Mouse (Mus musculus) kidney, embryonic 14.5 days (tissue): Measurements from ENCODE around the gene Ccnjl. TPM values are rescaled to one million over a fixed set of nuclear protein-coding genes. Genes with fewer than 3 reads are reported as not detected.
A peak's percentile ranks its signal among the peaks of the same experiment; 100 is the strongest.

Source experiments
- ATAC-seq: fragments of 200-750 bp; cut with Nextera tagmentation; 2 replicates; pipeline ENCODE4 v1.8.0; 2017; ENCODE audit warnings: moderate number of reproducible peaks, mild to moderate bottlenecking, moderate TSS enrichment, moderate library complexity; ENCODE audit not compliant: low FRiP score, low TSS enrichment
- H3K27ac ChIP-seq: fragments of 300-500 bp; sonication (generic); 2 replicates; pipeline ENCODE4 v1.5.1; 2014; ENCODE audit warnings: low read depth, mild to moderate bottlenecking, low read length, moderate library complexity, mixed read lengths
- H3K27me3 ChIP-seq: fragments of 300-500 bp; sonication (generic); 2 replicates; pipeline ENCODE4 v1.6.1; 2014; ENCODE audit warnings: mild to moderate bottlenecking, low read length; ENCODE audit not compliant: control insufficient read depth, insufficient read depth
- H3K36me3 ChIP-seq: fragments of 300-500 bp; sonication (generic); 2 replicates; pipeline ENCODE4 v1.6.1; 2014; ENCODE audit warnings: low read length, mixed read lengths; ENCODE audit not compliant: control insufficient read depth, insufficient read depth
- H3K4me1 ChIP-seq: fragments of 300-500 bp; sonication (generic); 2 replicates; pipeline ENCODE4 v1.6.1; 2014; ENCODE audit warnings: low read length, mixed read lengths; ENCODE audit not compliant: control insufficient read depth, insufficient read depth
- H3K4me2 ChIP-seq: fragments of 300-500 bp; sonication (generic); replicated peaks from 2 replicates; pipeline ENCODE4 v1.6.1; 2014; ENCODE audit warnings: low read depth, mild to moderate bottlenecking, low read length
- H3K4me3 ChIP-seq: fragments of 300-500 bp; sonication (generic); 2 replicates; pipeline ENCODE4 v1.5.1; 2014; ENCODE audit warnings: mild to moderate bottlenecking, low read length
- H3K9ac ChIP-seq: fragments of 300-500 bp; sonication (generic); 2 replicates; pipeline ENCODE4 v1.6.1; 2014; ENCODE audit warnings: low read depth, mild to moderate bottlenecking, low read length, moderate library complexity
- H3K9me3 ChIP-seq: fragments of 300-500 bp; sonication (generic); 2 replicates; pipeline ENCODE4 v1.6.1; 2016; ENCODE audit warnings: low read length; ENCODE audit not compliant: control insufficient read depth
- WGBS: fragments of 180-500 bp; shearing (Covaris S2); extraction: QIAGEN DNeasy Blood & Tissue Kit; methylation state at CpG from one replicate; pipeline ENCODE4 v1.1.7; 2014; 5-methylcytosine and 5-hydroxymethylcytosine counted together
- polyA plus RNA-seq: library from polyadenylated mRNA; unstranded; fragments of >200 nt; fragmentation: Nextera tagmentation; extraction: Ambion mirVana; gene quantifications from 2 replicates; pipeline ENCODE4 v1.2.1, GENCODE M21; 2014

The Ccnjl gene
- polyA plus RNA-seq, 1 experiment from 2014 or later, result 31.1 TPM

DNA sequence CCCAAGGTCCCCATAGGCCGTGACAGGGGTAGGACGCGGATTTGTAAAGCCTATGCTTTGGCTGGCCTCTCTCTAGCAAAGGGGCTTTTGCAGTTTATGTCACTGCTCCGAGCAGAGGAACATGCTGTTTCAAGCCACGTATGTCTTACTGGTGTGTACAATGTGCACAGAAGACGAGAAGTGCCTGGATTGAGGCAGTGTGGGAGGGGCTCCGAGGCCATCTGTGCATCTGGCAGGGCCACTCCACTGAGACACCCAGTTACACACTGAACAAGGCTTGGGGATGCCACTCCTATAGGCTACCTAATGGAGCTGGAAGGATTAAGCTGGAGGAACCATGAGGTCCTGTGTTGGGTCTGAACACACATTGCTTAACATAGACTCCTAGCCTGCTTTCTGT, 89.8 kb downstream of the Ccnjl start:
- Histone ChIP-seq H3K27ac (no peak overlapping the region), H3K9me3 (no peaks in the 10 kb centered on the region; the same call in 1 of the 2 replicates), H3K4me2 (no peak overlapping the region), H3K9ac (no peak overlapping the region), H3K27me3 (no peaks in the 10 kb centered on the region), H3K4me1 (no peaks in the 10 kb centered on the region), H3K4me3 (no peak overlapping the region), H3K36me3 (no peaks in the 10 kb centered on the region)
- no peak for ATAC-seq
- WGBS, result 75% methylated on average over 7 of the region's 7 CpGs

DNA sequence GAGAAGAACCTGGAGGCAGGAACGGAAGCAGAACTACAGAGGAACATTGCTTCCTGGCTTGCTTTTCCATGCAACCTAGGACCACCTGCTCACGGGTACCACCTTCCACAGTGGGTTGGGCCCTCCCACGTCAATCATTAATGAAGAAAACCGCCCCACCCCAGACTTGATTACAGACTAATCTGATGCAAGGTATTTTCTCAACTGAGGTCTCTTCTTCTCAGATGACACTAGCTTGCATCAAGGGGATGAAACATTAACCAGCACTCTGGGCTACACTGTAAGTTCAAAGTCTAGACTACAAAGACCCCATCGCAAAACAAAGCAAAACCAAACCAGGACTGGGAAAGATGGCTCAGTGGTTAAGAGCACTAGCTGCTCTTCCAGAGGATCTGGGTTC, 93.2 kb downstream of the Ccnjl start:
- ATAC-seq, result peak; percentile 44; the same call in 1 of the 2 replicates
- H3K4me2 ChIP-seq, result no peak overlapping the region
- no peaks in the 10 kb centered on the region for H3K36me3 ChIP-seq
- 60% methylated on average over 5 of the region's 5 CpGs for WGBS
- no peak overlapping the region for H3K4me3 ChIP-seq
- H3K9ac ChIP-seq, result no peak overlapping the region
- H3K27me3 ChIP-seq, result no peaks in the 10 kb centered on the region
- peaks cover 10% of the 10 kb centered on the region for H3K4me1 ChIP-seq
- no peaks in the 10 kb centered on the region for H3K9me3 ChIP-seq
- no peak overlapping the region for H3K27ac ChIP-seq

DNA sequence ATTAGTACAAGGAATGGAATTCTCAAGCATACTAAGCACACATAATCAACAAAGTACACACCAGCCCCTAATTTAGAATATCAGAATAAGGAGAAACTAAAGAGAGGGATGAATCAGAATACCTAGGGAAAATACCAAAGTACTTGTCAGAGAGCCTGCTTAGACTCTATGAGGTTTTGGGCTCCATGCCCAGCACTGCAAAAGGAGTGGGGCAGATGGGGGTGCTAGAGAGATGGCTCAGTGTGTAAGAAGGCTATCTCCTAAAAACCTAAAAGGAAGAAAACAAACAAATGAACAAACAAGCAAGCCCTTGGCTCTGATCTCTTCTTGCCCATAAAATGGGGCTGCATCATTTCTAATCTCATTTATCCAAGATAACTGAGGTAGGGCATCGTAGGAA, 95.8 kb downstream of the Ccnjl start:
- no peak for ATAC-seq

GRCm38 (mm10) chr11:43626300-43626926, 97.8 kb downstream of the Ccnjl start:
- H3K9ac ChIP-seq, result peak overlapping the region; percentile 25; the same call in 1 of the 2 replicates
- no peaks in the 10 kb centered on the region for H3K27me3 ChIP-seq
- peak; percentile 66 for ATAC-seq
- peaks cover 14% of the 10 kb centered on the region for H3K4me1 ChIP-seq
- H3K27ac ChIP-seq, result peak overlapping the region; percentile 63; the same call in 1 of the 2 replicates
- no peaks in the 10 kb centered on the region for H3K9me3 ChIP-seq
- no peaks in the 10 kb centered on the region for H3K36me3 ChIP-seq
- H3K4me2 ChIP-seq, result peak overlapping the region; percentile 29
- peak overlapping the region; percentile 12; the same call in 1 of the 2 replicates for H3K4me3 ChIP-seq
- 7% methylated on average over 12 of the region's 12 CpGs for WGBS

More for the DNA sequence above, 95.8 kb downstream of the Ccnjl start:
- 100% methylated on average over 1 of the region's 1 CpGs for WGBS
- H3K9ac ChIP-seq, result no peak overlapping the region
- no peaks in the 10 kb centered on the region for H3K36me3 ChIP-seq
- no peak overlapping the region for H3K4me2 ChIP-seq
- H3K4me1 ChIP-seq, result peaks cover 14% of the 10 kb centered on the region
- no peaks in the 10 kb centered on the region for H3K27me3 ChIP-seq
- no peak overlapping the region for H3K4me3 ChIP-seq
- H3K27ac ChIP-seq, result no peak overlapping the region
- H3K9me3 ChIP-seq, result no peaks in the 10 kb centered on the region

- no peak for ATAC-seq
- 0 out of 2 replicates have a peak overlapping the region, but pooled peaks have one; percentile 12 for H3K4me3 ChIP-seq
- 31% methylated on average over 18 of the region's 18 CpGs for WGBS
- H3K4me2 ChIP-seq, result peak overlapping the region; percentile 29
- H3K4me1 ChIP-seq, result peaks cover 14% of the 10 kb centered on the region
- H3K9me3 ChIP-seq, result no peaks in the 10 kb centered on the region
- H3K27me3 ChIP-seq, result no peaks in the 10 kb centered on the region
- H3K9ac ChIP-seq, result peak overlapping the region; percentile 25; the same call in 1 of the 2 replicates
- H3K36me3 ChIP-seq, result no peaks in the 10 kb centered on the region
- peak overlapping the region; percentile 63; the same call in 1 of the 2 replicates for H3K27ac ChIP-seq
These were observed 98.5 kb downstream of the Ccnjl start for GRCm38 (mm10) chr11:43626927-43627645.

DNA sequence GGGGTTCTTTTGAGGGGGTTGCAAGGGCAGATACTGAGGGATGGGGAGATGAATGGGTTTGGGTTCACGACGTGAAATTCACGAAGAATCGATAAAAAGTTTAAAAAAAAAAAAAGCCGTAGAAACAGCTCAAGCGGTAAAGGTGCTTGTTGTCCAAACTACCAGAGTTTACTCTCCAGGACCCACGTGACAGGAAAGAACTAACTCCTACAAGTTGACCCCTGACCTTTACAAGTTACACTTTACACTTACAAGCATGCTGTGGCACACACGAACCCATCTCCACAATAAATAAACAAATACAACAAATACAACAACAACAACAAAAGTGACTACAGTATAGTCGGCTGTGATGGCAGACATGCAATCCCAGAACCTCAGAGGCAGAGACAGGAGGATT, 103.1 kb downstream of the Ccnjl start:
- Histone ChIP-seq H3K27me3 (no peaks in the 10 kb centered on the region), H3K4me2 (no peak overlapping the region), H3K9ac (no peak overlapping the region), H3K36me3 (no peaks in the 10 kb centered on the region), H3K4me3 (no peak overlapping the region), H3K9me3 (no peaks in the 10 kb centered on the region), H3K27ac (no peak overlapping the region), H3K4me1 (peaks cover 20% of the 10 kb centered on the region)
- no peak for ATAC-seq
- WGBS, result 81% methylated on average over 9 of the region's 9 CpGs

DNA sequence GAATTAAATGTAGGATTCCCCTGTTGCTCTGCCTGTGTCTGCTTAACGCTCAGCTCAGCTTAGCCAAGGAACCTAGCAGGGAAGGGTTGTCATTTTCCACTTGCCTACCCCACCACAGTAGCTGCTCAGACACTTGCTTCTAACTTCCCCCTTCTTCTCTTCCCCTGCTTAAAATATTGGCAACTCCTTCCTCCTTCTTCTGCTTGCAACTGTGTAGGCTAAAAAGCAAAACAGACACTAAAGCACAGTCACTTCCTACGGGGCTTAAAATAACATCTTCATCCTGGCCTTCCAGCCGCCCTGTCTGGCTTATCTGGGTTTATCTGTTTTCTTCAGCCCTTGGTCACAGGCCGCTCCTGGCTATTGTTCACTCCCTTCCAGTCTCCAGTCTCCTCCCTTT, 104.0 kb downstream of the Ccnjl start:
- peaks cover 14% of the 10 kb centered on the region for H3K4me1 ChIP-seq
- no peak overlapping the region for H3K4me2 ChIP-seq
- no peak for ATAC-seq
- H3K4me3 ChIP-seq, result no peak overlapping the region
- no peaks in the 10 kb centered on the region for H3K36me3 ChIP-seq
- no peak overlapping the region for H3K9ac ChIP-seq
- H3K27me3 ChIP-seq, result no peaks in the 10 kb centered on the region
- WGBS, result 24% methylated on average over 4 of the region's 4 CpGs
- H3K27ac ChIP-seq, result no peak overlapping the region
- H3K9me3 ChIP-seq, result no peaks in the 10 kb centered on the region

- H3K9ac ChIP-seq, result no peak overlapping the region
- H3K36me3 ChIP-seq, result no peaks in the 10 kb centered on the region
- H3K4me3 ChIP-seq, result no peak overlapping the region
- whole genome bisulfite sequencing, result 74% methylated on average over 6 of the region's 6 CpGs
- H3K27ac ChIP-seq, result peak overlapping the region; percentile 44; the same call in 1 of the 2 replicates
- no peak overlapping the region for H3K4me2 ChIP-seq
- no peaks in the 10 kb centered on the region for H3K27me3 ChIP-seq
- H3K4me1 ChIP-seq, result peaks cover 14% of the 10 kb centered on the region
- H3K9me3 ChIP-seq, result no peaks in the 10 kb centered on the region
- ATAC-seq, result peak; percentile 14; the same call in 1 of the 2 replicates
These were observed 104.6 kb downstream of the Ccnjl start for GRCm38 (mm10) chr11:43633165-43633564.
